Mouse (Mus musculus) layer of hippocampus, adult 8-10 months (tissue): ENCODE measurements at regions not wholly inside any gene's neighbourhood (a gene's known extent, or its start where the extent isn't known, plus 50 kb on each side); places are given as distances from the start of the nearest gene placed in this dataset.

ENCODE experiments used
- DNase-seq, 2 experiments: peaks; one replicate each; pipeline ENCODE4 v3.0.0; 2022; ENCODE audit warnings: low spot score in 2 of 2

DNA sequence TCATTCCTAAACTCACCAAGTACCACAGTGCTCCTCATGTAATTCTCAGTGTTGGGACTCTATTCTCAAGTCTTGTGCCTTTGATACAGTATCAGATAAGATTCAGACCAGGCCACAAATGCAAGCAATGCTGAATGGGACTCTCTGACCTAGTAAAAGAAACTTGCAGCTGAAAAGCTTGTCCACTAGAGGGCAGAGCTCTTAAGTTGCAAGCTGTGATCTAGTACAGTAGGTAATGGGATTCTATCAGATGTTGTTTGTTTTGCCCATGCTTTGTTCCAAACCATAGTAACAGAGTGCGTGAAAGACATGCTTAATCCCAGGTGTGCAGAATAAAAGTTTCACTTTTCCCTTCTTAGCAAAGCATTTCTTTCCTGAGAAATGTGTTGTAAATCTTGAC lies 383.2 kb upstream of the Chrm2 start:
- peak in 1 of 2 experiments; percentile 10 for DNase-seq

- no peak for DNase-seq
These were observed 385.8 kb upstream of the Chrm2 start for GRCm38 (mm10) chr6:36002090-36002489.

GRCm38 (mm10) chr6:35988891-35989290 lies 399.0 kb upstream of the Chrm2 start:
- DNase-seq, result peak; percentile 59 to 66

DNA sequence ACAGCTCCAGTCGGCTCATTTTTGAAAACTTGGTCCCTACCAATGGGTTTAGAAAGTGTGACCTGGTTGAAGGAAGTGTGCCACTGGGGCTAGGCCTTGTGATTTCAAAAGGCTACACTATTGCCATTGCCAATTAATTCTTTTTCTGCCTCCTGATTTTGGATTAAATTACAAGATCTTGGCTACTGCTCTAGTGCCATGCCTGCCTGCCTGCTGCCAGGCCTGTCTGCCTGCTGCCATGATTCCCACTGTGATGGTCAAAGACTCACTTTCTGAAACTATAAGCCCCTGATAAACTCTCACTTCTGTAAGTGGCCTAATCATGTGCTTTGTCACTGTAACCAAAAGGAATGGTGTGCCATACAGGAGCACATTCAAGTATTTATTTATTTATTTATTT lies 400.4 kb upstream of the Mtpn start:
- no peak for DNase-seq

GRCm38 (mm10) chr6:35924189-35924588 lies 384.5 kb upstream of the Mtpn start:
- DNase-seq, result no peak

- DNase-seq, result no peak
These were observed 358.3 kb upstream of the Mtpn start for GRCm38 (mm10) chr6:35897990-35898389.

DNA sequence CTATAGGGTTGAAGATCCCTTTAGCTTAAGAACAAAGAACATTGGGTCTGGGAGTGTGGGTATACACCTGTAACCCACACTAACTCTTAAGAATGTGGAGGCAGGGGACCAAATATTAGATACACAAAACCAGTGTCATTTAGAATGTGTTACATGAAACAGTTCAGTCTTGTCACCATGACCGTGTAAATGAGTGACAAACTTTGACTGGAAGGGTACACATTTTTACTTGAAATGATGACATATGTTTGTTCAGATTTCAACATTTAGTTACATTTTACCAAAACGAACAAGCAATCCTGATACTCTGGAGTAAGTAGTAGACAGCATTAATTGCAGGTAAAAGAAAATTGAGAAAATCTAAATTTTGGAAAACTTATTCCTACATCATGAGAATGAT lies 356.0 kb upstream of the Mtpn start:
- DNase-seq, result no peak

DNA sequence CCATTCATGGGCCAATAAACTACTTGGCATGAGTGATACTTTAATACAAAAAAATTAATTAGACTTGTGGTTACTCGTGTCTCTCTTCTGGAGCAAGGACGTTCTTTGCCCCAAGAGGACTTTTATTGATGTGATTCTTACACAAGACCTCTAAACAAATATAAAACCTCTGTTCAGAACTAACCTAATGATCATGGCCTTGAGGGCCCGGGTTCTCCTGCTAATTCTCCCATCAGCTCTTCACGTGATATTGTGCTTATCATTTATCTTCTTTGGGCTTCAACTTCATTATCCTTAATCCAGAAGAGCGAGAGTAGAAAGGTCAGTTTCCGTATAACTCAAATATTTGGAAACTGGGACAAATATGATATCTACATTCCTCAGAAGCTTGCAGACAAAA lies 335.0 kb upstream of the Mtpn start:
- no peak for DNase-seq

GRCm38 (mm10) chr6:35871388-35871787 lies 331.7 kb upstream of the Mtpn start:
- DNase-seq, result no peak

DNA sequence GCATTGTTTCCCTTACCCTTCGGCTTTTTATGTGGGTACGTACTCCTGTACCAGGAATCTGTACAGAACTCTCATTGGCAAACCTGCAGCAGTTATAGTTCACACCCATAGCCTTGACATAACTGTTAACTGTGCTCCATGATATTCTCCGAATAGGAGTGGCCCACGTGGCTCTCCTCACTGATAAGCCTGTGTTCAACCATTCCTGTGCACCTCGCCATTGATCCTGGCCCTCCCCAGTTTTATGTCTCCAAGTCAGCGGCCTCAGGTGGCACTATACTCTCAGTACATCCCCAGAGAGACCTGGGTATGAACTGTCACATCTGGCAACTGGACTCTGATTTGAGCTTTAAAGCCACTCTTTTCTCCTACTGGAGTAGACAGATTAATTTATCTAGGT lies 324.5 kb upstream of the Mtpn start:
- no peak for DNase-seq

DNA sequence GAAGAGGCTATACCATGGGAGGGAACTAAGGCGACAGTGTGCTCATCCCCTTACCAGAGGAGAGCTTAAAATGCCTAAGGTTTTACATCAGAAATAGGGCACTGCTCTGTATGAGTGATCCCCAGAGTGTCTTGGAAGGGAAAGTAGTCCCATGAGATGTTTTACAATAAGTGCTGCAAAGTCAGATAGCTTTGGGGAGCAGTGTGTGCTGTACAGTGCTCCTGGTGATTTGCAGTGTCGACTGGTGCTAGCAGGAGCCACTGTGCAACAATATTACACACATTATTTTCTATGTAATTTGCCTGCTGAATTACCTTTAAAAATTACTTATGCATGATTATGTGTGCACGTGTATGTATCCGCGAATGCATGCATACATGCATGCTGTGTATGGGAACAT lies 314.3 kb upstream of the Mtpn start:
- DNase-seq, result no peak

DNA sequence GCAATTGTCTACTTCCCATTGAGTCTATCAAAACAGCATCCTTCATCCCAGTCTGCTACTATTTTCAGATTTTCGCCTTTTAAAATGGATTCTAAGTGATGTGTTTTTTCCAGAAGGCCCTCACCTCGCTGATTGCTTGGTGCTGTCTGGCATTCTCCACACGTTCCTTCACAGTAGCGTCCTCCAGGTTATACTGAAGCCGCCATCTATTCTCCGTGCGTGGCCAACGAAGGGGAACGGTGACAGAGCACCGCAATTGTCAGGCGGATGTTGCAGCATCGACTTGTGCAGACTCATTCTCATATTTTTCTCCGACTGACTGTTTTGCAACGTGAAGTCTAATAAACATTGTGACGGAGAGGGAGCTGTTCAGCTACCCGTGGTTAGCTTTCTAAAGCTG lies 277.0 kb upstream of the Mtpn start:
- DNase-seq, result no peak

GRCm38 (mm10) chr6:35814476-35814875 lies 274.8 kb upstream of the Mtpn start:
- no peak for DNase-seq

- DNase-seq, result no peak
These were observed 266.1 kb upstream of the Mtpn start for GRCm38 (mm10) chr6:35805738-35806137.

- no peak for DNase-seq
These were observed 264.4 kb upstream of the Mtpn start for GRCm38 (mm10) chr6:35804041-35804440.

- DNase-seq, result no peak
These were observed 240.0 kb upstream of the Mtpn start for GRCm38 (mm10) chr6:35779706-35780105.

GRCm38 (mm10) chr6:35770907-35771306 lies 231.2 kb upstream of the Mtpn start:
- no peak for DNase-seq

- no peak for DNase-seq
These were observed 220.0 kb upstream of the Mtpn start for GRCm38 (mm10) chr6:35759606-35760246.

DNA sequence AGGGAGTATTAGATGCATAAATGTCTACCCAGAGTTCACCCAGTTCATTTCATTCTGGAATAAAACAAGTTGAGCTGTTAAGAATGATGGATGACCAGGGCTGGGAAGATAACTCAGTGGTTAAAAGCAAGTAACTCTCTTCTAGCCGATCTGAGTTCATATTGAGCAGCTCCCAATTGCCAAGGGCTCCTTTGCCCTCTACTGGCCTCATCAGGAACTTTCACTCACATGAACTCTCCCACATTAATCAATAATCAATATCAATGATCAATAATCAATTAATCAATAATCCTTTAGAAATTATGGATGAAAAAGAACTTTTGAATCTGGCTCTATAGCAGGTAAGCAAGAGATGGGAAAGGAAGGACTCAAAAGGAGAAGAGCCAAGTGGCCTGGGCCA lies 206.3 kb upstream of the Mtpn start:
- DNase-seq, result no peak

DNA sequence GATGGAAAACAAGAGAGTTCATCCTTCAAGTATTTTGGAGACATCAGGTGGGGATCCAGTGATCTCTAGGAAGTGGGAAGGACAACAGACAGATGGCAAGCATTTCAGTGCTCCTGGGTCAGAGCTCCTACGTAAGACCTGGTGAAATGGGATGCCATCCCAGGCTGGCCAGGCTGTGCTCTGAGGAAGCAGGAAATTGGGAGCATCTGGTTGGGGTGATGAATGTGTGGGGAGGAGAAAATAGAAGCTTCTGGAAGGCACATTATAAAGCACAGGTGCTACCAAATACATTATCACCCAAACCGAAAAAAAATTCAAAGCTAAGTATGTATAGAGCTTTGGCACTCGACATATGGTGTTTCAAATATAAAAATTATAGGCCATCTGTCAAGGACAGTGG lies 165.9 kb upstream of the Mtpn start:
- DNase-seq, result peak; percentile 3 to 6

GRCm38 (mm10) chr6:35667062-35667461 lies 127.4 kb upstream of the Mtpn start:
- no peak for DNase-seq

DNA sequence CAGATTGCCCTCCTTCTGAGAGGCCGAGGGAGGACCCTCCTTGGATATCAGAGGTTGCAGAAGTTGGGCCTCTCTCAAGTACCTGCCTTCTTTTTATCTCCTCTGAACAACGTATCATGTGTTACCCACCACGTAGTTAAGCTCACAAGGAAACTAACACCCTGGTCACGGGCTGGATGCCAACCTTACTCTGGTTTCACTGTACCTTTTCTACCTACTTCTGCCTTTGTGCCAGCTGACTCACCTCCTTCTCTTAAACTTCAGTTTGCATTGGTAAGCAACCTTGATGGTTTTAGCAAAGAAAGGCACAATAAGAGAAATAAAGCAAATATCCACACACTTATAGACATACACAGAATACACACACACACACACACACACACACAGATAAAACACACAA lies 111.7 kb upstream of the Mtpn start:
- no peak for DNase-seq

DNA sequence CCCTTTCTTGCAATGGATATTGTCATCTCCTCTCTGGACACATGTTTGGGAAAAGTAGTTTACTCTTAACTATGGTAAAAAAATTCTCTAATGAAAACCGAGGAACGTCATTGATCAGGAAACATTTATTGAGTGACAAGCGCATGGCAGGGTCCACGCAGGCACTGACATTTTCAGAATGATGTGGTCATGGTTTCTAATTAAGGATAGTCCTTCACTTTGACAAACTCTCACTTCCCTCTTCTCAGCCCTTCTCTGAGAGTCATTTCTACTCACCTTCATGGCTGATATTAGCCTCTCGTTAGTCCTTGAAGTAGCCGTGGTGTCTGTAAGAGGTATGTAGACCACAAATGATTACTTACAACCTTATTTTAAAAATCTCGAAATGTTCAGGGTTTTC lies 105.5 kb upstream of the Mtpn start:
- DNase-seq, result no peak

DNA sequence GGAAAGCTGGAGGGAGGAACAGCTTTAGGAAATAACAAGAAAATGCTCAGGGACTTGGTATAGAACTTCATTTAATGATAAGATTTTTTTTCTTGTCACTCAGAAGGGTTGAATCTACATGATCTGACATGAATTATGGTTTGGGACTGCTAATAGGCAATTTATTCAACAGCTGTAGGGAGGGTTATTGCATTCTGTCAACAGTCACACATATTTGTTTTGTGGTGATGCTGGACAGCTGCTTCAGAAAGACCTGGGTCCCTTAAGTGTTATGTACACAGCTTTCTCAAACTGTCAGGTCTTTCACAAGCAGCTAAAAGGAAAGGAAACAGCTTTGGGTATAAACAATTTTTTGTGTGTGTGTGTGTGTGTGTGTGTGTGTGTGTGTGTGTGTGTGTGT lies 101.0 kb upstream of the Mtpn start:
- DNase-seq, result no peak
